Mouse (Mus musculus) G1E (cell line): ENCODE measurements around the gene Naa30.

Source experiments
- CTCF ChIP-seq: IDR thresholded peaks from 2 replicates; pipeline ENCODE4 v1.5.1; 2012; ENCODE audit warnings: low read depth, low read length, inconsistent platforms, mixed read lengths
- GATA1 ChIP-seq: IDR thresholded peaks from 2 replicates; pipeline ENCODE4 v1.6.1; 2012; ENCODE audit warnings: borderline replicate concordance, low read length, inconsistent platforms, mixed read lengths
- POLR2AphosphoS5 ChIP-seq: IDR thresholded peaks from 2 replicates; pipeline ENCODE4 v1.6.1; 2012; ENCODE audit warnings: low read depth, low read length, inconsistent platforms; ENCODE audit not compliant: insufficient replicate concordance
- TAL1 ChIP-seq: conservative IDR thresholded peaks from 2 replicates; pipeline ENCODE4 v1.6.1; 2012; ENCODE audit warnings: low read depth, low read length, inconsistent platforms, mixed read lengths

- no peak for TF ChIP-seq CTCF
- no peak for TF ChIP-seq TAL1
- no peak for TF ChIP-seq GATA1
- TF ChIP-seq POLR2AphosphoS5: no peak
Measured at GRCm38 (mm10) chr14:49201073-49201778, 29.2 kb downstream of the Naa30 start.
